Mouse (Mus musculus): Measurements from ENCODE around the gene Bmt2. TPM values are rescaled to one million over a fixed set of nuclear protein-coding genes. Genes with fewer than 3 reads are reported as not detected.

Gene Bmt2
- polyA plus RNA-seq, 1 experiment, result 2.8 TPM

DNA sequence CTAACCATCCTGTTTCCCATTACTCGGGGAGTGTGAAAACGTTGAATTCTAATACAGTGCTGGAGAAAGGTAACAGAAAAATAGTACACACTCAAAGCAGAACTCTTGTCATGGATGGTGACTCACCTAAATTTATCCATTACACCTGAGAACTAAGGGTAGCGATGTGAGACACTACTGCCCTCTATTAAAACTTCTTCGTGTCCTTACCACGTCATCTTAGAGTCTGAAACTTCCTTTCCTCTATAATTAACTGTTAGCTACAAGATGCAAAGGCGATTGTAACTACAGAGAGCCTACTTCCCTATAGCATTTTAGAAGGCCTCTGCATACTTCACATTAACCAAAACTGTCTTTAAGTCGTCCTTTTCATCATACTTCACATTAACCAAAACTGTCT is 12.1 kb downstream of the Bmt2 start:
- Histone ChIP-seq H3K4me2 (ENCODE audit: low read depth) (no peak overlapping the region), H3K79me2 (ENCODE audit: control insufficient read depth, insufficient read depth) (peaks cover 20% of the 10 kb centered on the region), H3K4me3 (no peak overlapping the region), H3ac (ENCODE audit: control insufficient read depth, insufficient read length) (no peak overlapping the region), H3K27me3 (ENCODE audit: control insufficient read depth, insufficient read depth, insufficient read length) (no peaks in the 10 kb centered on the region), H3K36me3 (ENCODE audit: control insufficient read depth, insufficient read depth) (peaks cover 13% of the 10 kb centered on the region)
- TF ChIP-seq POLR2AphosphoS2 (IDR thresholded peaks at IDR 0.05; ENCODE audit: insufficient read length, low read depth) (no peak), POLR2A (IDR thresholded peaks at IDR 0.05; ENCODE audit: insufficient read length, low read depth) (no peak), SRF (IDR thresholded peaks at IDR 0.05; ENCODE audit: control insufficient read depth, insufficient read length, low read depth) (no peak), REST (IDR thresholded peaks at IDR 0.05; ENCODE audit: insufficient read depth, insufficient read length) (no peak), E2F4 (IDR thresholded peaks at IDR 0.05; ENCODE audit: insufficient read depth) (no peak), MYOD1 (IDR thresholded peaks at IDR 0.05; ENCODE audit: control insufficient read depth in 1 of 3, insufficient read length in 2 of 3, low read depth in 2 of 3) (no peak)

DNA sequence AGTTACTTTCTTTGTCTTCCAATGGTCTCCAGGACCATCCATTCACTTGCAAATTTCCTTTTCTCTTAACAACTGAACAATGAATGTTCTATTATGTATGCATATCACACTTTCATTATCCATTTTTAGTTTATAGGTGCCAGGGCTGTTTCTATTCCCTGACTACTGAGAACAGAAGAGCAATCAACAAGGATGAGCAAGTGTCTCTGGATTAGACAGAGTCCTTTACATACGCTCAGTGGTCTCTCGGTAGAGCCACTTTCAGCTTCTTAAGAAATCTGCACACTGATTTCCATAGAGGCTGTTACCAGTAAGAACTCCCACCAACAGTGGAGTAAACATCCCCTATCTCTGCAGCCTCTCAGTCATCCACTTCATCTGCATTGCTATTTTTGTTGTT is 19.8 kb downstream of the Bmt2 start:
- Histone ChIP-seq H3ac (ENCODE audit: control insufficient read depth, insufficient read length) (no peak overlapping the region), H3K4me2 (ENCODE audit: low read depth) (no peak overlapping the region), H3K4me3 (no peak overlapping the region), H3K27me3 (ENCODE audit: control insufficient read depth, insufficient read depth, insufficient read length) (no peaks in the 10 kb centered on the region), H3K36me3 (ENCODE audit: control insufficient read depth, insufficient read depth) (peaks cover 22% of the 10 kb centered on the region), H3K79me2 (ENCODE audit: control insufficient read depth, insufficient read depth) (no peaks in the 10 kb centered on the region)
- TF ChIP-seq E2F4 (IDR thresholded peaks at IDR 0.05; ENCODE audit: insufficient read depth), result no peak
- no peak for TF ChIP-seq MYOD1 (IDR thresholded peaks at IDR 0.05; ENCODE audit: control insufficient read depth in 1 of 3, insufficient read length in 2 of 3, low read depth in 2 of 3)
- TF ChIP-seq USF1 (IDR thresholded peaks at IDR 0.05; ENCODE audit: low read depth), result no peak
- no peak for TF ChIP-seq SRF (IDR thresholded peaks at IDR 0.05; ENCODE audit: control insufficient read depth, insufficient read length, low read depth)
- no peak for TF ChIP-seq TCF12 (IDR thresholded peaks at IDR 0.05; ENCODE audit: insufficient read depth, poor library complexity, severe bottlenecking)
- TF ChIP-seq CEBPB (IDR thresholded peaks at IDR 0.05; ENCODE audit: insufficient read depth, poor library complexity, severe bottlenecking), result no peak
- no peak for TF ChIP-seq MYOG (IDR thresholded peaks at IDR 0.05; ENCODE audit: control insufficient read depth in 1 of 3, insufficient read depth in 1 of 3, insufficient read length in 2 of 3, low read depth in 2 of 3)
- TF ChIP-seq POLR2A (IDR thresholded peaks at IDR 0.05; ENCODE audit: insufficient read length, low read depth), result no peak
- TF ChIP-seq TCF3 (IDR thresholded peaks at IDR 0.05; ENCODE audit: insufficient read length, low read depth), result no peak
- TF ChIP-seq POLR2AphosphoS2 (IDR thresholded peaks at IDR 0.05; ENCODE audit: insufficient read length, low read depth), result no peak
- no peak for TF ChIP-seq MAX (IDR thresholded peaks at IDR 0.05; ENCODE audit: low read depth)
- TF ChIP-seq REST (IDR thresholded peaks at IDR 0.05; ENCODE audit: insufficient read depth, insufficient read length), result no peak

DNA sequence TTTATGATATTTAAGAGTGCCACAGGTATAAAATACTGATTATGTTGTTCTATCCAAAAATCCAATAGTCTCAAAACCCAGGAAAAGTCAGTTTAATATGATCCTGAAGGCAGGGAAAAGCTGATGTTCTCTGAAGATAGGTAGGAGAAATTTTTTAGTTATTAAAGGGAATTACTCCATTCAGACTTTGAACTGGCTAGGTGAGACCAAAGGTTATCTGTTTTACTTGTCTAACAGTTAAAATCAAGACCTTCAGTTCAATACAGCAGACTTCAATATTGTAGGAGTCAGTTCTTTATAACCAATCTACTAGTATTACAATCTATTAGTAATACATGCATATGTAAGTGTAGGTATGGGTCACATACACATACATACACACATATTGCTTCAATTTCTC is 23.7 kb downstream of the Bmt2 start:
- Histone ChIP-seq H3K4me3 (no peak overlapping the region), H3ac (ENCODE audit: control insufficient read depth, insufficient read length) (no peak overlapping the region), H3K79me2 (ENCODE audit: control insufficient read depth, insufficient read depth) (peaks cover 9% of the 10 kb centered on the region)

DNA sequence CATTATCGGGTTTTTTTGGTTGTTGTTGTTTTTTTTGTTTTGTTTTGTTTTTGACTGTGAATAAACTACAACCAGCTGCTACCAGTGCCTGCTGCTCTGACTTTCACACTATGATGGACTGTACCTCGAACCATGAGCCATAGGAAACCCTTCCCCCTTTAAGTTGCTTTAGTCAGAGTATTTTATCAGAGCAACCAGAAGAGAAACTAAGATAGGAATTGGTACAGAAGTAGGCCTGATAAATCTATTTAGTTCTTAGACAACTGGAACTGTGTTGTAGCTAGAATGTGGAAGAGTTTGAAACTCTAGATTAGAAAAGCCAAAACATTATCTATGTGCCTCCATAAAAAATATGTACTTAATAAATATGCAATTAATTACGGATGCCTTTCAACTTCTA is 25.5 kb downstream of the Bmt2 start:
- Histone ChIP-seq H3ac (ENCODE audit: control insufficient read depth, insufficient read length) (no peak overlapping the region), H3K4me3 (no peak overlapping the region), H3K36me3 (ENCODE audit: control insufficient read depth, insufficient read depth) (peaks cover 22% of the 10 kb centered on the region), H3K79me2 (ENCODE audit: control insufficient read depth, insufficient read depth) (peaks cover 9% of the 10 kb centered on the region), H3K4me2 (ENCODE audit: low read depth) (no peak overlapping the region), H3K27me3 (ENCODE audit: control insufficient read depth, insufficient read depth, insufficient read length) (no peaks in the 10 kb centered on the region)
- no peak for TF ChIP-seq USF1 (IDR thresholded peaks at IDR 0.05; ENCODE audit: low read depth)
- no peak for TF ChIP-seq REST (IDR thresholded peaks at IDR 0.05; ENCODE audit: insufficient read depth, insufficient read length)
- no peak for TF ChIP-seq SRF (IDR thresholded peaks at IDR 0.05; ENCODE audit: control insufficient read depth, insufficient read length, low read depth)
- TF ChIP-seq POLR2AphosphoS2 (IDR thresholded peaks at IDR 0.05; ENCODE audit: insufficient read length, low read depth), result no peak
- TF ChIP-seq TCF12 (IDR thresholded peaks at IDR 0.05; ENCODE audit: insufficient read depth, poor library complexity, severe bottlenecking), result no peak
- no peak for TF ChIP-seq MYOG (IDR thresholded peaks at IDR 0.05; ENCODE audit: control insufficient read depth in 1 of 3, insufficient read depth in 1 of 3, insufficient read length in 2 of 3, low read depth in 2 of 3)
- no peak for TF ChIP-seq MYOD1 (IDR thresholded peaks at IDR 0.05; ENCODE audit: control insufficient read depth in 1 of 3, insufficient read length in 2 of 3, low read depth in 2 of 3)
- TF ChIP-seq CEBPB (IDR thresholded peaks at IDR 0.05; ENCODE audit: insufficient read depth, poor library complexity, severe bottlenecking), result no peak

More for the DNA sequence above, 23.7 kb downstream of the Bmt2 start:
- TF ChIP-seq TCF3 (IDR thresholded peaks at IDR 0.05; ENCODE audit: insufficient read length, low read depth) (no peak), USF1 (IDR thresholded peaks at IDR 0.05; ENCODE audit: low read depth) (no peak), E2F4 (IDR thresholded peaks at IDR 0.05; ENCODE audit: insufficient read depth) (no peak)
- no peaks in the 10 kb centered on the region for H3K27me3 ChIP-seq (ENCODE audit: control insufficient read depth, insufficient read depth, insufficient read length)
- H3K4me2 ChIP-seq (ENCODE audit: low read depth), result no peak overlapping the region
- peaks cover 28% of the 10 kb centered on the region for H3K36me3 ChIP-seq (ENCODE audit: control insufficient read depth, insufficient read depth)

DNA sequence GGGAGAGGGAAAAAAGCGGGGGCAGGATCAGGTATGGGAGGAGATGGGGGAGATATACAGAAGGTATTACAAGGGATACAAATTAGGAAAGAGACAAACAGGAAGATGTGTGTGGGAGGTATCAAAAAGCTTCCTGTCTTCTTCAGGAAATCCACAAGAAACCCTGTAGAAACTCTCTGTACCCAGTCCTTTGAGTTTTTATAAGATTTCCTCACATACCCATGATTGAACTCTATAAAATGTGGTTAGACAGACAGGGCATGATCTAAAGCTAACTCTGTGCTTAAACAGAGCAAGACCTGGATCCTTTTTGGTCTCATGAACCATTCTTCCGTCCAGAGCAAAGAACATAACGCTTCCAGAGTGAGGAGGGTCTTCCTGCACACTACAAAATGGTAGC is 26.9 kb downstream of the Bmt2 start:
- H3ac ChIP-seq (ENCODE audit: control insufficient read depth, insufficient read length), result no peak overlapping the region
- H3K4me2 ChIP-seq (ENCODE audit: low read depth), result no peak overlapping the region
- H3K36me3 ChIP-seq (ENCODE audit: control insufficient read depth, insufficient read depth), result peaks cover 22% of the 10 kb centered on the region
- no peaks in the 10 kb centered on the region for H3K27me3 ChIP-seq (ENCODE audit: control insufficient read depth, insufficient read depth, insufficient read length)
- no peak for TF ChIP-seq USF1 (IDR thresholded peaks at IDR 0.05; ENCODE audit: low read depth)
- TF ChIP-seq CEBPB (IDR thresholded peaks at IDR 0.05; ENCODE audit: insufficient read depth, poor library complexity, severe bottlenecking), result no peak
- no peak for TF ChIP-seq REST (IDR thresholded peaks at IDR 0.05; ENCODE audit: insufficient read depth, insufficient read length)
- TF ChIP-seq TCF3 (IDR thresholded peaks at IDR 0.05; ENCODE audit: insufficient read length, low read depth), result no peak
- no peak overlapping the region for H3K4me3 ChIP-seq
- H3K79me2 ChIP-seq (ENCODE audit: control insufficient read depth, insufficient read depth), result peaks cover 9% of the 10 kb centered on the region

Data from myocyte (in vitro differentiated cells).